Comparison of ENCODE assay signal across 8 mouse cellular contexts in the genomic region with DNA sequence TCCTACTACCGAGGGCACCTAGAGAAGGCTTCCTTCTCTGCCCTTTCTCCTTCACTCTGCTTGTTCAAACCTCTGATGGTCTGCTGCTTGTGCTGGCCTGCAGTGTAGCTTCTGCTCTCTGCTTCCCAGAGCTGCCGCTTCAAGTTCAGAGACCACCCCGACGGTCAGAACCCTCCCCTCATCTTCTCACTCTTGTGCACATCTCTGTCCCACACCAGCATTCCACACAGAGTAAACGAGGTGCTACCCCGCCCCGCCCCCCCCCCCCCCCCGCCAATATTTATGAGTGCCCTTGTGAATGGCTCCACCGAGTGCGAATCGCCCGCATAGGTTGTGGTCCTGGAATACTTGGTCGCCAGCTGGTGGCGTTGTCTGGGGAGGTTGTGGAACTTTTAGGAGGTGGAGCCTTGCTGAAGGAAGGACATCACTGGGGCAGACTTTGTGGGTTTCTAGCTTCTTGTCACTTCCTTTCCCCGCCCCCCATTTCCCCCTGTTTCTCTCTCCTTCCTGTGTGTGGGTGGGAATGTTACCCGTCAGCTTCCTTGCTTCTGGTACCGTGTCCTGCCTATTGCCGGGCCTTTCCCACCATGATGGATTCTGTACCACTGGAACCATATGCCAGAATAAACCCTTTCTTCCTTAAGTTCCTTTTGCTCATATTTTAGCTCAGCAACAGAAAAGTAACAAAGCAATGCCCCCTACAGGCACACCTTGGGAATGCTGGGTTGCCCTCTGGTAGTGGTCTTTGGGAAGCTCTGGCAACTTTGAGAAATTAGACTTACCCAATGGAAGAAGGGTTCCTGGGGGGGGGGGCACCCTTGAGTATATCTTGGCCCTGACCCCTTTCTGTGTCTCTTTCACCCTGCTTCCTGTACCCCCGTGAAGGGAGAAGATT. TPM values are rescaled to one million over a fixed set of nuclear protein-coding genes. Genes with fewer than 3 reads are reported as not detected.
DNase-seq lines count a peak whose midpoint lies in the region; ATAC-seq and TF ChIP-seq lines count a peak whose summit lies in the region.

No protein-coding gene starts in this region.

- intact Hi-C loops in gastrocnemius, postnatal 14 days (cut with DNase I; ENCODE audit: low total_unique reads): no loop called here

- no peaks in the 10 kb centered on the region; the same call in 1 of the 2 replicates for H3K4me1 ChIP-seq in forebrain, embryonic 14.5 days (ENCODE audit: control insufficient read depth, insufficient read depth, low read length)
- H3K4me1 ChIP-seq in forebrain, embryonic 16.5 days (replicated peaks; ENCODE audit: control insufficient read depth, insufficient read depth, low read length): peaks cover 10% of the 10 kb centered on the region
- H3K4me1 ChIP-seq in E14TG2a.4 (replicated peaks; ENCODE audit: low read depth, low read length): peaks cover 60% of the 10 kb centered on the region
- H3K4me1 ChIP-seq in limb, embryonic 12.5 days (replicated peaks): peaks cover 17% of the 10 kb centered on the region

- H3K9me3 ChIP-seq in forebrain, embryonic 14.5 days (replicated peaks; ENCODE audit: control insufficient read depth, low read length): no peaks in the 10 kb centered on the region
- H3K9me3 ChIP-seq in forebrain, embryonic 16.5 days (ENCODE audit: control insufficient read depth, low read length): no peaks in the 10 kb centered on the region
- no peaks in the 10 kb centered on the region for H3K9me3 ChIP-seq in E14TG2a.4 (ENCODE audit: low read length)
- no peaks in the 10 kb centered on the region for H3K9me3 ChIP-seq in limb, embryonic 12.5 days

- no peak overlapping the region for H3K9ac ChIP-seq in forebrain, embryonic 14.5 days (ENCODE audit: low read length)
- no peak overlapping the region for H3K9ac ChIP-seq in forebrain, embryonic 16.5 days (replicated peaks; ENCODE audit: low read depth, low read length)
- H3K9ac ChIP-seq in limb, embryonic 12.5 days (replicated peaks): 0 out of 2 replicates have a peak overlapping the region, but pooled peaks have one; percentile 5

- H3K4me2 ChIP-seq in forebrain, embryonic 14.5 days (ENCODE audit: low read length): no peak overlapping the region
- no peak overlapping the region for H3K4me2 ChIP-seq in forebrain, embryonic 16.5 days (ENCODE audit: low read length)
- peak overlapping the region; percentile 25 for H3K4me2 ChIP-seq in limb, embryonic 12.5 days

- no peaks in the 10 kb centered on the region for H3K36me3 ChIP-seq in forebrain, embryonic 14.5 days (ENCODE audit: control insufficient read depth, insufficient read depth, low read length)
- H3K36me3 ChIP-seq in forebrain, embryonic 16.5 days (ENCODE audit: control insufficient read depth, insufficient read depth): no peaks in the 10 kb centered on the region
- H3K36me3 ChIP-seq in E14TG2a.4 (ENCODE audit: insufficient read depth, low read length): peaks cover 20% of the 10 kb centered on the region
- H3K36me3 ChIP-seq in limb, embryonic 12.5 days: no peaks in the 10 kb centered on the region

- 44% methylated on average over 19 of the region's 19 CpGs for WGBS in forebrain, embryonic 14.5 days
- 37% methylated on average over 18 of the region's 19 CpGs for WGBS in forebrain, embryonic 16.5 days
- WGBS in limb, embryonic 12.5 days: 28% methylated on average over 19 of the region's 19 CpGs

- peak; percentile 74 for TF ChIP-seq CTCF in E14TG2a.4 (conservative IDR thresholded peaks at IDR 0.05; ENCODE audit: low read length)

- no peak overlapping the region for H3K4me3 ChIP-seq in forebrain, embryonic 14.5 days (ENCODE audit: low read depth, low read length)
- H3K4me3 ChIP-seq in forebrain, embryonic 16.5 days (replicated peaks; ENCODE audit: low read length): no peak overlapping the region
- peak overlapping the region; percentile 74 for H3K4me3 ChIP-seq in E14TG2a.4 (replicated peaks; ENCODE audit: low read length)
- no peak overlapping the region for H3K4me3 ChIP-seq in limb, embryonic 12.5 days (replicated peaks)

- no peak for ATAC-seq in forebrain, embryonic 14.5 days
- no peak for ATAC-seq in forebrain, embryonic 16.5 days
- no peak for ATAC-seq in limb, embryonic 12.5 days (ENCODE audit: insufficient number of reproducible peaks, insufficient read depth, low FRiP score, low TSS enrichment, low read depth)
- ATAC-seq in monocyte, adult 5-6 weeks (replicated peaks; ENCODE audit: insufficient number of reproducible peaks, low FRiP score, low TSS enrichment, poor library complexity, severe bottlenecking): peak; percentile 38; the same call in 1 of the 2 replicates

- no peak overlapping the region for H3K27ac ChIP-seq in forebrain, embryonic 14.5 days (ENCODE audit: low read depth, low read length)
- no peak overlapping the region for H3K27ac ChIP-seq in forebrain, embryonic 16.5 days (ENCODE audit: low read length)
- H3K27ac ChIP-seq in limb, embryonic 12.5 days: peak overlapping the region; percentile 43; the same call in 1 of the 2 replicates

- peak; percentile 24 for DNase-seq in forebrain, embryonic 14.5 days (ENCODE audit: low spot score)
- DNase-seq in gastrocnemius, postnatal 14 days: peak; percentile 53
- DNase-seq in Muller cell, postnatal 12 days (ENCODE audit: inconsistent ontology term): no peak
- DNase-seq in left cerebral cortex, adult 8-10 months (ENCODE audit: low spot score in 2 of 2): no peak

- no peaks in the 10 kb centered on the region for H3K27me3 ChIP-seq in forebrain, embryonic 14.5 days (replicated peaks; ENCODE audit: control insufficient read depth, insufficient read depth, low read length)
- H3K27me3 ChIP-seq in forebrain, embryonic 16.5 days (replicated peaks; ENCODE audit: control insufficient read depth, insufficient read depth, low read length): no peaks in the 10 kb centered on the region
- no peaks in the 10 kb centered on the region for H3K27me3 ChIP-seq in E14TG2a.4 (ENCODE audit: insufficient read depth, low read length)
- H3K27me3 ChIP-seq in limb, embryonic 12.5 days: no peaks in the 10 kb centered on the region

RNA-seq across cellular contexts. Expression of a gene that starts 0.6 kb away (rescaled TPM):
- 150 and 200 TPM in 2 replicates for polyA plus RNA-seq in forebrain, embryonic 14.5 days (2014; fragmentation: Nextera tagmentation; extraction: Ambion mirVana)
- polyA plus RNA-seq in forebrain, embryonic 16.5 days (2015; fragmentation: Nextera tagmentation; extraction: Ambion mirVana): 261 and 277 TPM in 2 replicates
- total RNA-seq in gastrocnemius, postnatal 14 days (2021): 10 to 100 TPM; 23.9 to 36.8 TPM
- 95.1 and 104 TPM in 2 replicates for polyA plus RNA-seq in limb, embryonic 12.5 days (2016; fragmentation: Nextera tagmentation; extraction: Ambion mirVana)
- total RNA-seq in monocyte, adult 5-6 weeks (2017): 60.2 to 141 TPM (median 71.3 TPM) in 3 replicates
- total RNA-seq in left cerebral cortex, adult 8-10 months (2022): 100 to 1,000 TPM; 103 to 108 (median 105) TPM

RNA-seq across cellular contexts. Expression of a gene that starts 29.5 kb away (rescaled TPM):
- 2.8 and 4.4 TPM in 2 replicates for polyA plus RNA-seq in forebrain, embryonic 14.5 days (2014; fragmentation: Nextera tagmentation; extraction: Ambion mirVana)
- 4.1 and 5.3 TPM in 2 replicates for polyA plus RNA-seq in forebrain, embryonic 16.5 days (2015; fragmentation: Nextera tagmentation; extraction: Ambion mirVana)
- 100 to 1,000 TPM; 443 to 446 TPM for total RNA-seq in gastrocnemius, postnatal 14 days (2021)
- polyA plus RNA-seq in limb, embryonic 12.5 days (2016; fragmentation: Nextera tagmentation; extraction: Ambion mirVana): 1.4 and 2.0 TPM in 2 replicates
- total RNA-seq in monocyte, adult 5-6 weeks (2017): 3.0 to 4.3 TPM (median 4.1 TPM) in 3 replicates
- 100 to 1,000 TPM; 652 to 704 (median 680) TPM for total RNA-seq in left cerebral cortex, adult 8-10 months (2022)

RNA-seq across cellular contexts. Expression of a gene that starts 41.2 kb away (rescaled TPM):
- polyA plus RNA-seq in forebrain, embryonic 14.5 days (2014; fragmentation: Nextera tagmentation; extraction: Ambion mirVana): not detected in 2 replicates
- polyA plus RNA-seq in forebrain, embryonic 16.5 days (2015; fragmentation: Nextera tagmentation; extraction: Ambion mirVana): 0.88 TPM in 1 of 2 replicates, not detected in the other
- total RNA-seq in gastrocnemius, postnatal 14 days (2021): 1 to 10 TPM; 7.6 to 9.6 TPM
- polyA plus RNA-seq in limb, embryonic 12.5 days (2016; fragmentation: Nextera tagmentation; extraction: Ambion mirVana): 2.4 and 3.6 TPM in 2 replicates
- total RNA-seq in monocyte, adult 5-6 weeks (2017): 0.49 to 1.9 TPM (median 0.57 TPM) in 3 replicates
- 1 to 10 TPM; 2.0 to 4.4 (median 3.5) TPM for total RNA-seq in left cerebral cortex, adult 8-10 months (2022)

Comparison
In these comparisons a context has a peak if more than half of its experiments do, and no peak if none do; other contexts are left out.
1. DNase-seq: peak in forebrain, embryonic 14.5 days (single experiment) and gastrocnemius, postnatal 14 days (single experiment); none in Muller cell, postnatal 12 days (single experiment) and left cerebral cortex, adult 8-10 months (0 of 2).
2. RNA of a gene that starts 29.5 kb away (total RNA-seq): 652 to 704 TPM in left cerebral cortex, adult 8-10 months and 443 to 446 TPM in gastrocnemius, postnatal 14 days; 3.0 to 4.3 TPM in monocyte, adult 5-6 weeks; every median in the first group is over 10 times any median in the second.